Mouse (Mus musculus): ENCODE measurements around the gene Spg21.

Gene Spg21

GRCm38 (mm10) chr9:65480071-65480470, 19.3 kb downstream of the Spg21 start:
- no peak for DNase-seq

- DNase-seq: no peak
Measured at GRCm38 (mm10) chr9:65491476-65491875, 30.7 kb downstream of the Spg21 start.

GRCm38 (mm10) chr9:65492351-65492750, 31.6 kb downstream of the Spg21 start:
- no peak for DNase-seq

- DNase-seq: no peak
Measured at GRCm38 (mm10) chr9:65492851-65493250, 32.1 kb downstream of the Spg21 start.

GRCm38 (mm10) chr9:65502146-65502545, 41.4 kb downstream of the Spg21 start:
- DNase-seq: no peak

- no peak for DNase-seq
Measured at GRCm38 (mm10) chr9:65502721-65503505, 42.2 kb downstream of the Spg21 start.

- no peak for DNase-seq
Measured at GRCm38 (mm10) chr9:65508449-65508848, 47.7 kb downstream of the Spg21 start.

GRCm38 (mm10) chr9:65512520-65512919, 51.8 kb downstream of the Spg21 start:
- no peak for DNase-seq

GRCm38 (mm10) chr9:65514431-65514830, 53.7 kb downstream of the Spg21 start:
- DNase-seq: no peak

- no peak for DNase-seq
Measured at GRCm38 (mm10) chr9:65514851-65515261, 54.1 kb downstream of the Spg21 start.

GRCm38 (mm10) chr9:65519807-65520504, 59.2 kb downstream of the Spg21 start, which contains the start of gene Ankdd1a:
Gene Ankdd1a (minus strand): TSS chr9:65520193.
- DNase-seq: no peak

- no peak for DNase-seq
Measured at GRCm38 (mm10) chr9:65520505-65520876, 59.7 kb downstream of the Spg21 start.

GRCm38 (mm10) chr9:65523611-65524364, 63.0 kb downstream of the Spg21 start:
- DNase-seq: peak; percentile 85

GRCm38 (mm10) chr9:65525445-65526195, 64.9 kb downstream of the Spg21 start:
- no peak for DNase-seq

GRCm38 (mm10) chr9:65528417-65529038, 67.8 kb downstream of the Spg21 start:
- DNase-seq: no peak

- DNase-seq: no peak
Measured at GRCm38 (mm10) chr9:65529659-65530058, 68.9 kb downstream of the Spg21 start.

- no peak for DNase-seq
Measured at GRCm38 (mm10) chr9:65531283-65531682, 70.5 kb downstream of the Spg21 start.

- DNase-seq: no peak
Measured at GRCm38 (mm10) chr9:65532986-65533385, 72.2 kb downstream of the Spg21 start.

GRCm38 (mm10) chr9:65534111-65534510, 73.4 kb downstream of the Spg21 start:
- no peak for DNase-seq

GRCm38 (mm10) chr9:65535191-65535722, 74.5 kb downstream of the Spg21 start:
- DNase-seq: no peak

- DNase-seq: no peak
Measured at GRCm38 (mm10) chr9:65535789-65536469, 75.2 kb downstream of the Spg21 start.
